Mouse (Mus musculus) C2C12 (cell line): ENCODE results near the gene Creld2.

Experiments
- CEBPB ChIP-seq: IDR thresholded peaks from one replicate; pipeline ENCODE4 v1.6.1; 2011; ENCODE audit warnings: low read depth, mild to moderate bottlenecking, control low read depth, moderate library complexity
- CTCF ChIP-seq: IDR thresholded peaks from one replicate; pipeline ENCODE4 v1.5.1; 2011; ENCODE audit not compliant: control insufficient read depth, insufficient read depth, insufficient read length
- MAX ChIP-seq: IDR thresholded peaks from one replicate; pipeline ENCODE4 v1.6.1; 2011; ENCODE audit warnings: mild to moderate bottlenecking, control low read depth
- MYOD1 ChIP-seq: IDR thresholded peaks from one replicate; pipeline ENCODE4 v1.6.1; 2011; ENCODE audit warnings: low read depth; ENCODE audit not compliant: control insufficient read depth, insufficient read length
- MYOG ChIP-seq: IDR thresholded peaks from one replicate; pipeline ENCODE4 v1.6.1; 2011; ENCODE audit not compliant: control insufficient read depth, insufficient read length; ENCODE audit errors: extremely low read depth
- USF1 ChIP-seq: IDR thresholded peaks from one replicate; pipeline ENCODE4 v1.6.1; 2011; ENCODE audit warnings: low read depth, mild to moderate bottlenecking, control low read depth, moderate library complexity

DNA sequence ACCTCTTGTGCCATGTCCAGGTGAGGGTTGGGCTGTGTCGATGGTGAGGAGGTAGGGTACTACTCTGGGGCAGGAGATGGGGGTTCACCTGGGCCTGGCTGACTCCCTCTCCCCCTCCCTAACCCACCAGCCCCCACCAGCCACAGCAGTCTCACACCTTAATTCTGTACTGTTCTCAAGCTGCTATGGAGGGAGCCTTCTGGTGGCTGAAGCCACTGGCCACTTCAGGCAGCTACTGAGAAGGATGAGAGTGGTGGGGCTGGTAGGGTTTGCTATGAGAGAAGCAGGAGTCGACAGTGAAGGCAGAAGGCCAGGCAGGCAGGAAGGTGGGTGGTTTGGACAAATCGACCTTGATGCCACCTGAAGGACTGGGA, 22.8 kb downstream of the Creld2 start:
- TF ChIP-seq CTCF = no peak
- no peak for TF ChIP-seq MYOG
- TF ChIP-seq USF1 = no peak
- no peak for TF ChIP-seq MAX
- no peak for TF ChIP-seq MYOD1
- no peak for TF ChIP-seq CEBPB
